Mouse (Mus musculus) intestine, postnatal 0 days (tissue): ENCODE measurements at regions not wholly inside any gene's neighbourhood (a gene's known extent, or its start where the extent isn't known, plus 50 kb on each side); places are given as distances from the start of the nearest gene placed in this dataset.

ENCODE experiments used
- ATAC-seq: fragments of 200-750 bp; cut with Nextera tagmentation; 2 replicates; pipeline ENCODE4 v1.8.0; 2017; ENCODE audit warnings: mild to moderate bottlenecking, moderate TSS enrichment, moderate library complexity
- H3K27ac ChIP-seq: fragments of 300-500 bp; sonication (generic); 2 replicates; pipeline ENCODE4 v1.5.1; 2014; ENCODE audit warnings: mild to moderate bottlenecking, low read depth, low read length, moderate library complexity
- H3K27me3 ChIP-seq: fragments of 300-500 bp; sonication (generic); replicated peaks from 2 replicates; pipeline ENCODE4 v1.6.1; 2014; ENCODE audit warnings: low read length, mixed read lengths; ENCODE audit not compliant: control insufficient read depth, insufficient read depth
- H3K36me3 ChIP-seq: fragments of 300-500 bp; sonication (generic); 2 replicates; pipeline ENCODE4 v1.6.1; 2014; ENCODE audit warnings: mild to moderate bottlenecking, moderate library complexity; ENCODE audit not compliant: control insufficient read depth, insufficient read depth
- H3K4me1 ChIP-seq: fragments of 300-500 bp; sonication (generic); replicated peaks from 2 replicates; pipeline ENCODE4 v1.6.1; 2014; ENCODE audit warnings: antibody characterized with exemption, low read length, mixed read lengths; ENCODE audit not compliant: control insufficient read depth, insufficient read depth
- H3K4me2 ChIP-seq: fragments of 300-500 bp; sonication (generic); replicated peaks from 2 replicates; pipeline ENCODE4 v1.6.1; 2014; ENCODE audit warnings: low read depth, mild to moderate bottlenecking, moderate library complexity
- H3K4me3 ChIP-seq: fragments of 300-500 bp; sonication (generic); 2 replicates; pipeline ENCODE4 v1.5.1; 2014; ENCODE audit warnings: low read depth, low read length
- H3K9ac ChIP-seq: fragments of 300-500 bp; sonication (generic); 2 replicates; pipeline ENCODE4 v1.6.1; 2014; ENCODE audit warnings: mild to moderate bottlenecking, low read depth, low read length
- H3K9me3 ChIP-seq: fragments of 300-500 bp; sonication (generic); 2 replicates; pipeline ENCODE4 v1.6.1; 2016; ENCODE audit warnings: mixed run types; ENCODE audit not compliant: control insufficient read depth
- CTCF ChIP-seq: sonication (generic); IDR thresholded peaks from 2 replicates; pipeline ENCODE4 v1.5.1; 2016; ENCODE audit warnings: low read depth, mild to moderate bottlenecking, control low read depth, antibody characterized with exemption, moderate library complexity
- WGBS: fragments of 180-500 bp; shearing (Covaris S2); extraction: QIAGEN DNeasy Blood & Tissue Kit; methylation state at CpG from one replicate; pipeline ENCODE4 v1.1.7; 2014; 5-methylcytosine and 5-hydroxymethylcytosine counted together

- no peak overlapping the region for H3K4me3 ChIP-seq
- WGBS: 90% methylated on average over 2 of the region's 2 CpGs
- no peaks in the 10 kb centered on the region for H3K27me3 ChIP-seq
- H3K9ac ChIP-seq: no peak overlapping the region
- H3K4me2 ChIP-seq: no peak overlapping the region
- H3K27ac ChIP-seq: no peak overlapping the region
- no peaks in the 10 kb centered on the region for H3K9me3 ChIP-seq
- no peaks in the 10 kb centered on the region for H3K4me1 ChIP-seq
- no peaks in the 10 kb centered on the region for H3K36me3 ChIP-seq
- no peak for TF ChIP-seq CTCF
- no peak for ATAC-seq
Measured at GRCm38 (mm10) chr13:16379949-16380348, 368.3 kb downstream of the Inhba start.

GRCm38 (mm10) chr13:16382936-16383511 is 371.4 kb downstream of the Inhba start:
- ATAC-seq: no peak
- Histone ChIP-seq H3K4me3 (no peak overlapping the region), H3K9me3 (no peaks in the 10 kb centered on the region), H3K4me1 (no peaks in the 10 kb centered on the region), H3K36me3 (no peaks in the 10 kb centered on the region), H3K9ac (no peak overlapping the region), H3K27ac (no peak overlapping the region), H3K27me3 (no peaks in the 10 kb centered on the region), H3K4me2 (no peak overlapping the region)
- WGBS: 61% methylated on average over 5 of the region's 5 CpGs
- no peak for TF ChIP-seq CTCF

- no peak overlapping the region for H3K4me2 ChIP-seq
- WGBS: 33% methylated on average over 2 of the region's 2 CpGs
- H3K36me3 ChIP-seq: no peaks in the 10 kb centered on the region
- H3K4me3 ChIP-seq: no peak overlapping the region
- no peak for TF ChIP-seq CTCF
- no peak for ATAC-seq
- H3K9me3 ChIP-seq: no peaks in the 10 kb centered on the region
- H3K4me1 ChIP-seq: no peaks in the 10 kb centered on the region
- no peak overlapping the region for H3K27ac ChIP-seq
- H3K9ac ChIP-seq: no peak overlapping the region
- H3K27me3 ChIP-seq: no peaks in the 10 kb centered on the region
Measured at GRCm38 (mm10) chr13:16416356-16417019, 404.8 kb downstream of the Inhba start.

GRCm38 (mm10) chr13:16424147-16424546 is 412.5 kb downstream of the Inhba start:
- no peaks in the 10 kb centered on the region for H3K27me3 ChIP-seq
- TF ChIP-seq CTCF: no peak
- H3K4me1 ChIP-seq: no peaks in the 10 kb centered on the region
- H3K9ac ChIP-seq: no peak overlapping the region
- no peak overlapping the region for H3K4me2 ChIP-seq
- no peak overlapping the region for H3K4me3 ChIP-seq
- WGBS: 81% methylated on average over 2 of the region's 2 CpGs
- no peak overlapping the region for H3K27ac ChIP-seq
- H3K36me3 ChIP-seq: no peaks in the 10 kb centered on the region
- no peaks in the 10 kb centered on the region for H3K9me3 ChIP-seq
- ATAC-seq: no peak

- no peaks in the 10 kb centered on the region for H3K4me1 ChIP-seq
- 84% methylated on average over 2 of the region's 2 CpGs for WGBS
- no peak overlapping the region for H3K27ac ChIP-seq
- TF ChIP-seq CTCF: no peak
- ATAC-seq: no peak
- H3K4me3 ChIP-seq: no peak overlapping the region
- H3K9ac ChIP-seq: no peak overlapping the region
- no peak overlapping the region for H3K4me2 ChIP-seq
- H3K36me3 ChIP-seq: no peaks in the 10 kb centered on the region
- H3K9me3 ChIP-seq: no peaks in the 10 kb centered on the region
- no peaks in the 10 kb centered on the region for H3K27me3 ChIP-seq
Measured at GRCm38 (mm10) chr13:16435436-16435835, 423.8 kb downstream of the Inhba start.

- ATAC-seq: no peak
- H3K9ac ChIP-seq: no peak overlapping the region
- H3K9me3 ChIP-seq: no peaks in the 10 kb centered on the region
- H3K27me3 ChIP-seq: no peaks in the 10 kb centered on the region
- no peak overlapping the region for H3K4me3 ChIP-seq
- no peaks in the 10 kb centered on the region for H3K36me3 ChIP-seq
- no peaks in the 10 kb centered on the region for H3K4me1 ChIP-seq
- TF ChIP-seq CTCF: no peak
- no peak overlapping the region for H3K4me2 ChIP-seq
- no peak overlapping the region for H3K27ac ChIP-seq
Measured at GRCm38 (mm10) chr13:16453234-16453633, 441.6 kb downstream of the Inhba start.

- H3K4me1 ChIP-seq: no peaks in the 10 kb centered on the region
- H3K36me3 ChIP-seq: no peaks in the 10 kb centered on the region
- no peaks in the 10 kb centered on the region for H3K27me3 ChIP-seq
- H3K9me3 ChIP-seq: no peaks in the 10 kb centered on the region
- no peak overlapping the region for H3K4me3 ChIP-seq
- 74% methylated on average over 2 of the region's 2 CpGs for WGBS
- TF ChIP-seq CTCF: no peak
- ATAC-seq: no peak
- H3K27ac ChIP-seq: no peak overlapping the region
- no peak overlapping the region for H3K9ac ChIP-seq
- H3K4me2 ChIP-seq: no peak overlapping the region
Measured at GRCm38 (mm10) chr13:16459743-16460142, 448.1 kb downstream of the Inhba start.
